Mouse (Mus musculus): Measurements from ENCODE around the gene Gprc5c.
A peak's percentile ranks its signal among the peaks of the same experiment; 100 is the strongest.
"Not testable (repeated sequence)": the region's sequence is repeated elsewhere in the genome, so short reads cannot be mapped to it uniquely, and the experiment has no call there.

Gprc5c gene

GRCm38 (mm10) chr11:114907567-114907966 is 56.6 kb downstream of the Gprc5c start:
- DNase-seq (ENCODE audit: low read depth in 1 of 2, low spot score in 2 of 2): peak; percentile 82 to 89

- peak; percentile 57 to 68 for DNase-seq (ENCODE audit: low read depth in 1 of 2, low spot score in 2 of 2)
Observed at GRCm38 (mm10) chr11:114908086-114908485, 57.1 kb downstream of the Gprc5c start.

- not testable (repeated sequence) for DNase-seq (ENCODE audit: low read depth in 1 of 2, low spot score in 2 of 2)
Observed at GRCm38 (mm10) chr11:114909538-114909937, 58.6 kb downstream of the Gprc5c start.

- peak; percentile 64 to 87 for DNase-seq (ENCODE audit: low read depth in 1 of 2, low spot score in 2 of 2)
Observed at GRCm38 (mm10) chr11:114912847-114913246, 61.9 kb downstream of the Gprc5c start.

GRCm38 (mm10) chr11:114914978-114915377 is 64.0 kb downstream of the Gprc5c start:
- no peak for DNase-seq (ENCODE audit: low read depth in 1 of 2, low spot score in 2 of 2)

- no peak for DNase-seq (ENCODE audit: low read depth in 1 of 2, low spot score in 2 of 2)
Observed at GRCm38 (mm10) chr11:114917120-114917519, 66.2 kb downstream of the Gprc5c start.
